ENCODE assay signal across 8 mouse cellular contexts in the genomic region with DNA sequence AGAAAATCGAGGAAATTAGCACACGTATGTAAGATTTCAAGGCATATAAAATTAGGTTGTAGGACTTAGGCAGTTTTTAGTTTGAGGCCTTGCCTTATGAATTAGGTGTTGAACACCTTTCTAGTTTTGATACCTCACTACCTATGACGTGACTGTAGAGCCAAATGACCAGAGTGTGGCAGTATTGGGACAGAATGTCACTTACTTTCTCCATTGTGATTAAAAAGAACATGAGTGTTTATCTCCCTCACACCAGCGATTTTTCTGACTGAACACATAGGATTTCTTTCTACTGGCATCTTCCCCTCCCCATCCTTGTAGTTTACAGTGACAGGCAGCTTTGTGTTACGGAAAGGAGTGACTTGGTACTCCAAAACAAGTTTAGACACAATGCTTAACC. TPM values are rescaled to one million over a fixed set of nuclear protein-coding genes. Genes with fewer than 3 reads are reported as not detected.
DNase-seq lines count a peak whose midpoint lies in the region; ATAC-seq and TF ChIP-seq lines count a peak whose summit lies in the region.

No protein-coding gene starts in this region.

- TF ChIP-seq CTCF in layer of hippocampus, adult 2 months (conservative IDR thresholded peaks at IDR 0.05) = peak; percentile 79
- peak; percentile 76 for TF ChIP-seq CTCF in hindbrain, postnatal 0 days (IDR thresholded peaks at IDR 0.05; ENCODE audit: low read depth)
- TF ChIP-seq CTCF in midbrain, postnatal 0 days (IDR thresholded peaks at IDR 0.05) = peak; percentile 81

- H3K36me3 ChIP-seq in hindbrain, postnatal 0 days (ENCODE audit: insufficient read depth, low read length) = no peaks in the 10 kb centered on the region; the same call in none of the 2 replicates
- no peaks in the 10 kb centered on the region for H3K36me3 ChIP-seq in midbrain, postnatal 0 days (ENCODE audit: insufficient read depth, low read length)

- 40% methylated on average over 5 of the region's 5 CpGs for WGBS in hindbrain, postnatal 0 days
- 37% methylated on average over 5 of the region's 5 CpGs for WGBS in midbrain, postnatal 0 days

- H3K4me2 ChIP-seq in hindbrain, postnatal 0 days (ENCODE audit: low read depth, low read length) = no peak overlapping the region; the same call in 1 of the 2 replicates
- H3K4me2 ChIP-seq in midbrain, postnatal 0 days (ENCODE audit: low read depth, low read length, poor library complexity, severe bottlenecking) = no peak overlapping the region

- no peak overlapping the region for H3K4me3 ChIP-seq in layer of hippocampus, adult 2 months
- no peak overlapping the region for H3K4me3 ChIP-seq in hindbrain, postnatal 0 days (ENCODE audit: low read length)
- no peak overlapping the region for H3K4me3 ChIP-seq in midbrain, postnatal 0 days (ENCODE audit: low read depth, low read length)

- no peaks in the 10 kb centered on the region for H3K27me3 ChIP-seq in hindbrain, postnatal 0 days (ENCODE audit: insufficient read depth, low read length)
- no peaks in the 10 kb centered on the region for H3K27me3 ChIP-seq in midbrain, postnatal 0 days (ENCODE audit: insufficient read depth, low read length)

- H3K9me3 ChIP-seq in hindbrain, postnatal 0 days (ENCODE audit: low read length) = no peaks in the 10 kb centered on the region
- H3K9me3 ChIP-seq in midbrain, postnatal 0 days (ENCODE audit: low read length) = no peaks in the 10 kb centered on the region

- no peak overlapping the region for H3K27ac ChIP-seq in layer of hippocampus, adult 2 months
- no peak overlapping the region for H3K27ac ChIP-seq in hindbrain, postnatal 0 days
- no peak overlapping the region for H3K27ac ChIP-seq in midbrain, postnatal 0 days (ENCODE audit: low read depth, low read length)

- ATAC-seq in hindbrain, postnatal 0 days = peak; percentile 73
- peak; percentile 75 for ATAC-seq in midbrain, postnatal 0 days (ENCODE audit: low FRiP score)

- no peak overlapping the region for H3K9ac ChIP-seq in hindbrain, postnatal 0 days (replicated peaks; ENCODE audit: low read length)
- H3K9ac ChIP-seq in midbrain, postnatal 0 days (replicated peaks; ENCODE audit: low read length, poor library complexity, severe bottlenecking) = no peak overlapping the region

- DNase-seq in layer of hippocampus, adult 2 months (ENCODE audit: low spot score in 2 of 2) = no peak
- no peak for DNase-seq in layer of hippocampus, postnatal 36 days
- DNase-seq in NIH3T3 (ENCODE audit: low read depth) = peak; percentile 54
- DNase-seq in embryo, embryonic 11 days = peak; percentile 60
- DNase-seq in hindbrain, postnatal 0 days (ENCODE audit: low spot score) = peak; percentile 79
- peak; percentile 78 for DNase-seq in midbrain, postnatal 0 days (ENCODE audit: low spot score)
- no peak for DNase-seq in thymus, adult 18-20 months
- DNase-seq in gastrocnemius, adult 8-10 months (ENCODE audit: low spot score in 2 of 2) = no peak

- H3K4me1 ChIP-seq in hindbrain, postnatal 0 days (ENCODE audit: insufficient read depth, low read length) = no peaks in the 10 kb centered on the region
- H3K4me1 ChIP-seq in midbrain, postnatal 0 days (ENCODE audit: insufficient read depth, low read length) = no peaks in the 10 kb centered on the region

RNA-seq across cellular contexts. Expression of a gene that starts 55.5 kb away (rescaled TPM):
- total RNA-seq in layer of hippocampus, adult 2 months (2021) = 10 to 100 TPM; 80.1 to 82.4 TPM
- total RNA-seq in layer of hippocampus, postnatal 36 days (2021) = 10 to 100 TPM; 82.1 to 87.4 TPM
- 155 and 175 TPM in 2 replicates for total RNA-seq in hindbrain, postnatal 0 days (2014; rRNA removed)
- polyA plus RNA-seq in hindbrain, postnatal 0 days (2015; fragmentation: Nextera tagmentation; extraction: Ambion mirVana) = 118 and 119 TPM in 2 replicates
- total RNA-seq in midbrain, postnatal 0 days (2014; rRNA removed) = 158 TPM in 2 replicates
- 113 and 121 TPM in 2 replicates for polyA plus RNA-seq in midbrain, postnatal 0 days (2015; fragmentation: Nextera tagmentation; extraction: Ambion mirVana)
- 10 to 100 TPM; 10.4 to 13.7 (median 12.3) TPM for total RNA-seq in gastrocnemius, adult 8-10 months (2022)

Comparison
In these comparisons a context has a peak if more than half of its experiments do, and no peak if none do; other contexts are left out.
1. DNase-seq: peak in NIH3T3 (single experiment), embryo, embryonic 11 days (single experiment), hindbrain, postnatal 0 days (single experiment) and midbrain, postnatal 0 days (single experiment); none in layer of hippocampus, adult 2 months (0 of 2), layer of hippocampus, postnatal 36 days (0 of 2), thymus, adult 18-20 months (0 of 2) and gastrocnemius, adult 8-10 months (0 of 2).
2. RNA of a gene that starts 55.5 kb away (total RNA-seq): 158 TPM in midbrain, postnatal 0 days, 155 to 175 TPM in hindbrain, postnatal 0 days, 82.1 to 87.4 TPM in layer of hippocampus, postnatal 36 days and 80.1 to 82.4 TPM in layer of hippocampus, adult 2 months; 10.4 to 13.7 TPM in gastrocnemius, adult 8-10 months; every median in the first group is over 4 times any median in the second.
3. Peak in every context shown above with its lines, with median percentiles within 50 percentile points of each other: CTCF ChIP-seq.